Mouse (Mus musculus): Measurements from ENCODE around the gene Rbms3. TPM values are rescaled to one million over a fixed set of nuclear protein-coding genes. Genes with fewer than 3 reads are reported as not detected.

Rbms3 gene
- polyA plus RNA-seq, 1 experiment from 2014 or later: 44.5 TPM

DNA sequence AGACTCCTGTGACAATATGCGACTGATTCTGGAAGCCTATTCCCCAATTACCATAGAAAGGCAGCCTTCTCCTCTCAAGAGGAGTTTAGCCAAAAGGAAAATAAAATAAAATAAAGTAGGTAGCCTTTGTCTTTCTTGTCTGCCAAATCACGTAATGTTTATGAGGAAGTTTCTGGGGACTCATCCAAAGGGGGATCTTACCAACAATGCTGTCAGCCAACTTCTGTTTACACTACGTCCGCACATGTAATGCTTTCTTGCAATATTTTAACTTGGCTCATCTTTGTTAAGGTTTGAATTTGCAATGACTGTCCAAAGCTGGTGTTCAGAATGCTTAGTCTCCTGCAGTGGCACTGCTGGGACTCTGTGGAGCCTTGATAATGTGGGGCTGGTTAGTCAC, 1086.9 kb downstream of the Rbms3 start:
- Histone ChIP-seq H3K4me2 (ENCODE audit: low read length) (no peak overlapping the region), H3K36me3 (ENCODE audit: insufficient read depth, low read length) (no peaks in the 10 kb centered on the region), H3K27ac (no peak overlapping the region), H3K4me1 (replicated peaks; ENCODE audit: insufficient read depth, low read length) (no peaks in the 10 kb centered on the region), H3K9me3 (replicated peaks; ENCODE audit: low read length) (no peaks in the 10 kb centered on the region), H3K9ac (ENCODE audit: low read depth, low read length) (no peak overlapping the region), H3K4me3 (replicated peaks; ENCODE audit: low read depth, low read length) (no peak overlapping the region), H3K27me3 (ENCODE audit: insufficient read depth, low read length) (no peaks in the 10 kb centered on the region)
- no peak for DNase-seq (ENCODE audit: low spot score)
- TF ChIP-seq CTCF (IDR thresholded peaks at IDR 0.05; ENCODE audit: low read depth): no peak
- no peak for ATAC-seq (replicated peaks; ENCODE audit: low FRiP score, low read depth)
- WGBS: 83% methylated on average over 4 of the region's 4 CpGs

DNA sequence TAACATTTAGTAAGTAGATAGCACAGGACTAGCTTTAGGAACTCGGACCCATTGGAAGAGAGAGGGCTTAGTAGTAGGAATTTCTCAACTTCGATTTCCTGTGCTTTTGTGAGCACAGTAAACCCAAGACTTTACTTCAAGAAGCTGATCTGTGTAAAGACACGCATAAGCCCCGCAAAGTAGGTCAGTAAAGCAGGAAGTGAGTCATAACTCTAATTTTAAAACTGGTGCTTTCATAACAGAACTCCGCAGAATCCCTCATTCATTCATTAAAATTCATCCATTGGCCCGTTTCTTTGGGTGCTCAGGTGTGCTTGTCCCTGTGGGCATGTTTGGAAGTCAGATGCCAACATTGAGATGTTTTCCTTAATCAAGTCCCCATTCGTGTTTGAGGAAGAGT, 1087.7 kb downstream of the Rbms3 start:
- Histone ChIP-seq H3K27me3 (ENCODE audit: insufficient read depth, low read length) (no peaks in the 10 kb centered on the region), H3K9me3 (replicated peaks; ENCODE audit: low read length) (no peaks in the 10 kb centered on the region), H3K4me3 (replicated peaks; ENCODE audit: low read depth, low read length) (no peak overlapping the region), H3K4me1 (replicated peaks; ENCODE audit: insufficient read depth, low read length) (no peaks in the 10 kb centered on the region), H3K4me2 (ENCODE audit: low read length) (no peak overlapping the region), H3K9ac (ENCODE audit: low read depth, low read length) (no peak overlapping the region), H3K36me3 (ENCODE audit: insufficient read depth, low read length) (no peaks in the 10 kb centered on the region), H3K27ac (no peak overlapping the region)
- ATAC-seq (replicated peaks; ENCODE audit: low FRiP score, low read depth) (no peak), DNase-seq (ENCODE audit: low spot score) (no peak)
- no peak for TF ChIP-seq CTCF (IDR thresholded peaks at IDR 0.05; ENCODE audit: low read depth)
- 72% methylated on average over 7 of the region's 7 CpGs for WGBS

DNA sequence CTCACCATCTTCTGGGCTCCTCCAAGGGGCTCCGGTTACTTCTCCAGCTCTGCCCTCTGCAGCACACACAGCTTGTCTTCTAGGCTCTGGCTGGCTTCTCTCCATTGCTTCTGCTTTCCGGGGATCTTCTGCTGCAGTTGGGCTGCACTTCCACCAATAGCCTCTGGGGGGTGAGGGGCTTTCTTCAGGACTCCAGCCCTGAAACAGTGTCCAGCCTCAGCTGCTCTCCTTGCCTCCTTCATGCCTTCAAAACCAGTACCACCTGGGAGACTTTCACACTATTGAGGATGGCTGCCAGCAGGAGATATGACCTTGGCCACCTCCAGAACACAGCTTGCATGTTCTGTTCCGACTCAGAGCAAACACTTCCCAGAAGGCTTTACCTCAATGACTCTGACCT, 1094.0 kb downstream of the Rbms3 start:
- Histone ChIP-seq H3K27me3 (ENCODE audit: insufficient read depth, low read length) (no peaks in the 10 kb centered on the region), H3K4me3 (replicated peaks; ENCODE audit: low read depth, low read length) (no peak overlapping the region), H3K27ac (no peak overlapping the region), H3K9ac (ENCODE audit: low read depth, low read length) (no peak overlapping the region), H3K36me3 (ENCODE audit: insufficient read depth, low read length) (no peaks in the 10 kb centered on the region), H3K4me1 (replicated peaks; ENCODE audit: insufficient read depth, low read length) (no peaks in the 10 kb centered on the region), H3K4me2 (ENCODE audit: low read length) (no peak overlapping the region), H3K9me3 (replicated peaks; ENCODE audit: low read length) (no peaks in the 10 kb centered on the region)
- peak; percentile 56 for TF ChIP-seq CTCF (IDR thresholded peaks at IDR 0.05; ENCODE audit: low read depth)
- no peak for DNase-seq (ENCODE audit: low spot score)
- 60% methylated on average over 3 of the region's 3 CpGs for WGBS
- ATAC-seq (replicated peaks; ENCODE audit: low FRiP score, low read depth): no peak

DNA sequence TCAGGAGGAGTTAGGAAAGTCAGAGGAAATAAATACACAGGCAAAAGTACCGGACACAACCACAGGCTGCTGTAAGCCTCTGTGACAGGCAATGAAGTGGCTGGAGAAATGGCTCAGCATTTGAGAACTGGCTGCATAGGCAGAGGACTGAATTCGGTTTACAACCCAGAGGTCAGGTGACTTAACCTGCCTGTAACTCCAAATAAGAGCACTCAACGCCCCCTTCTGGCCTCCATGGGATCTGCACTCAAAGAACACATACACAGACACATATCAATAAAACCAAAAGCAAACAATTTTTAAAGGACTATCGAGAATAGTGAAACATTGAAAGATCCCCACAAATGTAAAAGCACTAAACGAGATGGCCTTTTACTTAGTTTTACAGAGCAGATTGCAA, 1096.3 kb downstream of the Rbms3 start:
- ATAC-seq (replicated peaks; ENCODE audit: low FRiP score, low read depth) (no peak), DNase-seq (ENCODE audit: low spot score) (no peak)
- Histone ChIP-seq H3K4me2 (ENCODE audit: low read length) (no peak overlapping the region), H3K9me3 (replicated peaks; ENCODE audit: low read length) (no peaks in the 10 kb centered on the region), H3K4me3 (replicated peaks; ENCODE audit: low read depth, low read length) (no peak overlapping the region), H3K9ac (ENCODE audit: low read depth, low read length) (no peak overlapping the region), H3K27me3 (ENCODE audit: insufficient read depth, low read length) (no peaks in the 10 kb centered on the region), H3K4me1 (replicated peaks; ENCODE audit: insufficient read depth, low read length) (no peaks in the 10 kb centered on the region), H3K36me3 (ENCODE audit: insufficient read depth, low read length) (no peaks in the 10 kb centered on the region), H3K27ac (no peak overlapping the region)
- WGBS: 84% methylated on average over 5 of the region's 5 CpGs
- TF ChIP-seq CTCF (IDR thresholded peaks at IDR 0.05; ENCODE audit: low read depth): peak; percentile 15; the same call in 1 of the 2 replicates

DNA sequence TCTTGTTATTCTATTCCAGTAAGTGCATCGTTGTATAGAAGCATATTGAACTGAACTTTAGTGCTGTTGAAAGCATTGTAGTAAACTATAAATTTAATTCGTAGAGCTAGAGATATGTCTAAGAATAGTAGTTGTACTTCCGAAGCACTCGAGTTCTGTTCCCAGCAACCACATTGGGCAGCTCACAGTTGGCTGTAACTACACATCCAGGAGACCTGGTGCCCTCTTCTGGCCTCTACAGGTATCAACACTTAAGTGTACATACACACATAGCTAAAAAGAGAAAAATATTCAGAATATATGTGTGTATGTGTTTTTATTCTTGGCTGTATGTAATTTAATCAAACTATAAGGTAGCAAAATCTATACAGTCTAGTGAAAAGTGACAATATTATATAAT, 1098.6 kb downstream of the Rbms3 start:
- Histone ChIP-seq H3K27ac (no peak overlapping the region), H3K9me3 (replicated peaks; ENCODE audit: low read length) (no peaks in the 10 kb centered on the region), H3K4me3 (replicated peaks; ENCODE audit: low read depth, low read length) (no peak overlapping the region), H3K9ac (ENCODE audit: low read depth, low read length) (no peak overlapping the region), H3K27me3 (ENCODE audit: insufficient read depth, low read length) (no peaks in the 10 kb centered on the region), H3K4me1 (replicated peaks; ENCODE audit: insufficient read depth, low read length) (no peaks in the 10 kb centered on the region), H3K4me2 (ENCODE audit: low read length) (no peak overlapping the region), H3K36me3 (ENCODE audit: insufficient read depth, low read length) (no peaks in the 10 kb centered on the region)
- WGBS: 89% methylated on average over 4 of the region's 4 CpGs
- DNase-seq (ENCODE audit: low spot score) (no peak), ATAC-seq (replicated peaks; ENCODE audit: low FRiP score, low read depth) (no peak)
- TF ChIP-seq CTCF (IDR thresholded peaks at IDR 0.05; ENCODE audit: low read depth): no peak

DNA sequence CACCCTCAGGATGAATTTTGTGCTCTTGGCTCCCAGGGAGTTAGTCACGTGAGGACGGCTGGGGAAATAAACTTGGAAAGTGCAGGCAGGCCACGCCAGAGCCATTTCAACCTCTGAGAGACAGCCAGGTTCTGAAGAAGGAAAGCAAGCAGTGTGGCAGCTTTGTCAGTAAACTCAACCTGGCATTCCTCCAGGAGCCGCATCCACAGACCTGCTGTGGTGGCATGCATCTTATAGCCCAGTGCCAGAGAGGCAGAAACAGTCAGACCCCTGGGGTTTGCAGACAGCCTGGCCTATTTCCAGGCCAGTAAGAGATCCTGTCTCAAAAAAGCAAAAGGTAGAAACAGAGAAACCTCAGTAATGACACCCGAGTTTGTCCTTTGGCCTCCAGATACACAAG, 1105.3 kb downstream of the Rbms3 start:
- no peak overlapping the region for H3K27ac ChIP-seq
- no peaks in the 10 kb centered on the region for H3K36me3 ChIP-seq (ENCODE audit: insufficient read depth, low read length)
- H3K4me1 ChIP-seq (replicated peaks; ENCODE audit: insufficient read depth, low read length): no peaks in the 10 kb centered on the region
- no peaks in the 10 kb centered on the region for H3K9me3 ChIP-seq (replicated peaks; ENCODE audit: low read length)
- H3K4me3 ChIP-seq (replicated peaks; ENCODE audit: low read depth, low read length): no peak overlapping the region
- H3K9ac ChIP-seq (ENCODE audit: low read depth, low read length): no peak overlapping the region
- DNase-seq (ENCODE audit: low spot score) (no peak), ATAC-seq (replicated peaks; ENCODE audit: low FRiP score, low read depth) (no peak)
- no peak for TF ChIP-seq CTCF (IDR thresholded peaks at IDR 0.05; ENCODE audit: low read depth)
- 71% methylated on average over 5 of the region's 5 CpGs for WGBS
- no peak overlapping the region for H3K4me2 ChIP-seq (ENCODE audit: low read length)
- H3K27me3 ChIP-seq (ENCODE audit: insufficient read depth, low read length): no peaks in the 10 kb centered on the region

All from kidney, postnatal 0 days (tissue).